Comparison of ENCODE assay signal across 12 mouse cellular contexts in the genomic region with DNA sequence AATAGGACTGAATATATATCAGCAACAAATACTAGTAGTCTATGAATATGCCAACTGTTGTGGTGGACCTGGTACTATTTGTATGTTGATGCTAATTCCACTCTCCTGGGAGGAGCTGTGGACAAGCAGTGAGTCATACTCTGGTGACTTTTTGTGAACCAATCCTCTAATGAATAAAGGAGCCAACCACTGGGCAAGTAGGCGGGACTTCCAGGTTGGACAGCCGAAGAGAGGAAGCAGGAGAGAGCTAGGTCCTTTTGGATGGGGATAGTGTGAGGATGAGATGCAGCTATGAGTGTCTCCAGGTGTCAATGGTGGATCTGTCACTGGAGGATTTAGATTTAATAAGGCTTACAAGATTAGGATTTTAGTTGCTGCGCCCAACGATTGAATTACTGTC.
"Had no signal": no experiment of that assay in that cellular context is flagged by ENCODE, and none has a peak within 500 bp of the region (broad histone marks: within the 10 kb centered on the region; RNA-seq: fewer than 3 reads in every experiment).

No protein-coding gene starts in this region.

- H3K4me2 ChIP-seq: limb, embryonic 15.5 days; midbrain, embryonic 12.5 days; neural tube, embryonic 15.5 days had no signal

- DNase-seq: kidney, adult 2 months; kidney, postnatal 36 days; layer of hippocampus, adult 9-11 months; layer of hippocampus, postnatal 36 days; lung, adult 18-20 months; thymus, postnatal 4 days had no signal

- H3K27ac ChIP-seq: limb, embryonic 15.5 days; midbrain, embryonic 12.5 days; neural tube, embryonic 15.5 days; stomach, postnatal 0 days had no signal

- H3K9me3 ChIP-seq: limb, embryonic 15.5 days; midbrain, embryonic 12.5 days; neural tube, embryonic 15.5 days had no signal

- H3K4me1 ChIP-seq: limb, embryonic 15.5 days; midbrain, embryonic 12.5 days; neural tube, embryonic 15.5 days had no signal

- H3K9ac ChIP-seq: limb, embryonic 15.5 days; midbrain, embryonic 12.5 days; neural tube, embryonic 15.5 days had no signal

- H3K4me3 ChIP-seq: limb, embryonic 15.5 days; midbrain, embryonic 12.5 days; myocyte; neural tube, embryonic 15.5 days had no signal

- ATAC-seq: intestine, embryonic 16.5 days had no signal

- H3K27me3 ChIP-seq: limb, embryonic 15.5 days; midbrain, embryonic 12.5 days; neural tube, embryonic 15.5 days had no signal

- H3K36me3 ChIP-seq: limb, embryonic 15.5 days; midbrain, embryonic 12.5 days; neural tube, embryonic 15.5 days had no signal
